Mouse (Mus musculus) heart, postnatal 0 days (tissue): ENCODE results near the gene Exph5. TPM values are rescaled to one million over a fixed set of nuclear protein-coding genes. Genes with fewer than 3 reads are reported as not detected.

ENCODE experiments used
- ATAC-seq: fragments of 200-750 bp; cut with Nextera tagmentation; 2 replicates; pipeline ENCODE4 v1.8.0; 2017; ENCODE audit warnings: low read depth, moderate number of reproducible peaks, moderate library complexity; ENCODE audit not compliant: insufficient read depth
- DNase-seq: peaks from one replicate; pipeline ENCODE4 v3.0.0-alpha.2; 2016; ENCODE audit warnings: low spot score
- H3K27ac ChIP-seq: fragments of 300-500 bp; sonication (generic); 2 replicates; pipeline ENCODE4 v1.5.1; 2014; ENCODE audit warnings: low read depth, mild to moderate bottlenecking
- H3K27me3 ChIP-seq: fragments of 300-500 bp; sonication (generic); 2 replicates; pipeline ENCODE4 v1.6.1; 2014; ENCODE audit warnings: low read length, mixed read lengths; ENCODE audit not compliant: control insufficient read depth, insufficient read depth
- H3K36me3 ChIP-seq: fragments of 300-500 bp; sonication (generic); replicated peaks from 2 replicates; pipeline ENCODE4 v1.6.1; 2014; ENCODE audit warnings: low read length, mixed read lengths; ENCODE audit not compliant: control insufficient read depth, insufficient read depth
- H3K4me1 ChIP-seq: fragments of 300-500 bp; sonication (generic); 2 replicates; pipeline ENCODE4 v1.6.1; 2014; ENCODE audit warnings: antibody characterized with exemption; ENCODE audit not compliant: control insufficient read depth, insufficient read depth
- H3K4me2 ChIP-seq: fragments of 300-500 bp; sonication (generic); 2 replicates; pipeline ENCODE4 v1.6.1; 2014; ENCODE audit warnings: low read depth, mild to moderate bottlenecking, low read length, moderate library complexity
- H3K4me3 ChIP-seq: fragments of 300-500 bp; sonication (generic); 2 replicates; pipeline ENCODE4 v1.5.1; 2014; ENCODE audit warnings: low read depth, low read length
- H3K9ac ChIP-seq: fragments of 300-500 bp; sonication (generic); replicated peaks from 2 replicates; pipeline ENCODE4 v1.6.1; 2014; ENCODE audit warnings: low read depth, low read length, mixed read lengths
- H3K9me3 ChIP-seq: fragments of 300-500 bp; sonication (generic); replicated peaks from 2 replicates; pipeline ENCODE4 v1.6.1; 2016; ENCODE audit warnings: low read length; ENCODE audit not compliant: control insufficient read depth
- CTCF ChIP-seq: IDR thresholded peaks from 2 replicates; pipeline ENCODE4 v1.5.1; 2016; ENCODE audit warnings: antibody characterized with exemption, control low read depth, low read depth
- EP300 ChIP-seq: IDR thresholded peaks from 2 replicates; pipeline ENCODE4 v1.6.1; 2016; ENCODE audit warnings: antibody characterized with exemption, low read depth
- WGBS: fragments of 180-500 bp; shearing (Covaris S2); extraction: QIAGEN DNeasy Blood & Tissue Kit; methylation state at CpG from one replicate; pipeline ENCODE4 v1.1.7; 2014; 5-methylcytosine and 5-hydroxymethylcytosine counted together
- polyA plus RNA-seq: library from polyadenylated mRNA; unstranded; fragments of >200 nt; fragmentation: Nextera tagmentation; extraction: Ambion mirVana; gene quantifications from 2 replicates; pipeline ENCODE4 v1.2.1, GENCODE M21; 2015
- total RNA-seq: library from RNA; depleted of rRNA; stranded (reverse); fragments of >200 nt; gene quantifications from 2 replicates; pipeline ENCODE4 v1.2.3, GENCODE M21; 2014; ENCODE audit warnings: low replicate concordance; rRNA removed

Exph5 gene
- total RNA-seq (0.27 and 0.57 TPM in 2 replicates), polyA plus RNA-seq (0.07 and 0.11 TPM in 2 replicates)

DNA sequence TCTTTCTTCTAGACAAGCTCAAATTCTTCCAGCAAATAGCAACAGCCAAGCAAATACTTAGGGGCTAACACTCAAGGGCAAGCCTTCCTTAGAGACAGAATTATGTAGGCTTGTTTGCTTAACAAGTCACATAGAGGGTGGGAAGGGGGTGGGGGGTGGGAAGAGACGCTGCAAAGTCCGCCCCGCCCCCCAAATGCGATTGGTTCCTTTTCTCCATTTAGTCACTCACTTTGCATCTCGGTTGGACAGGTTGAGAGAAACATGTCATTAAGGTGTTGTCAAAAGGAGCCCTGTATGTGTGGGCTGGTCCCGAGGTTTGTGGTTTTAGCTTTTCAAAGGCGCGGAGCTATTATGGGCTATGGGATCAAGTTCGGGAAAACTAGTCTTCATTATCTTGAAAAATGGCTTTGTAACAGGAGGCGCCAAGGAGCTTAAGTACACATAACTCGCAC is at the start of gene Exph5:
Gene Exph5, plus strand, starts transcription at position 402 of the 452 bp plus-strand sequence.
- Histone ChIP-seq H3K27ac (no peak within 1 kb of the TSS), H3K4me3 (peak within 1 kb of the TSS; percentile 43), H3K4me2 (peak within 1 kb of the TSS; percentile 88), H3K27me3 (peaks cover 9% of the 10 kb centered on the region; the same call in 1 of the 2 replicates), H3K9ac (peak within 1 kb of the TSS; percentile 32; the same call in 1 of the 2 replicates), H3K36me3 (no peaks in the 10 kb centered on the region), H3K4me1 (peaks cover 7% of the 10 kb centered on the region; the same call in 1 of the 2 replicates), H3K9me3 (no peaks in the 10 kb centered on the region)
- WGBS, result 1% methylated on average over 11 of the region's 11 CpGs
- TF ChIP-seq CTCF (no peak), EP300 (no peak)
- ATAC-seq, result no peak
- DNase-seq, result no peak

DNA sequence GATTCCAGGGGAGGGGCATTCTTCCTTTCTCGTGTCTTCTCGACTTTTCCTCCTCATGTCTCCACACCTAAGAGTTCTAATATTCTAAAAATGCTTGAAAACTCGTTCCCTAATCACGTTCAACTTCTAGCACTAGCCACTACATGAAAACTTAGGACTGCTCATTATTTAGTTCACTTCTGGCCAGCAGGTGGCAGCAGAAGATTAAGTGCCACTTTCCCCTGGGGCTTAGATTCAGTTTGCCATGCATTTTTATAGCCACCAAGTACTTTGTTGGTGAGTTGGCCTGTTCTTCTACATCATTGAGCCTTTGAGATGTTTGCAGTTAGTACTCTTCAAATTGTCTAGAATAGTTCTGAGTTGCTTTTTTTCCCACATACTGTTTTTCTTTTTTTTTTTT is 47.1 kb upstream of the Exph5 start:
- Histone ChIP-seq H3K4me3 (no peak overlapping the region), H3K27me3 (no peaks in the 10 kb centered on the region), H3K36me3 (no peaks in the 10 kb centered on the region), H3K9ac (no peak overlapping the region), H3K27ac (no peak overlapping the region), H3K9me3 (no peaks in the 10 kb centered on the region), H3K4me1 (no peaks in the 10 kb centered on the region), H3K4me2 (no peak overlapping the region)
- ATAC-seq (no peak), DNase-seq (peak; percentile 79)
- under 1% methylated on average over 4 of the region's 4 CpGs for WGBS
- TF ChIP-seq CTCF, result peak; percentile 94
- TF ChIP-seq EP300, result no peak

DNA sequence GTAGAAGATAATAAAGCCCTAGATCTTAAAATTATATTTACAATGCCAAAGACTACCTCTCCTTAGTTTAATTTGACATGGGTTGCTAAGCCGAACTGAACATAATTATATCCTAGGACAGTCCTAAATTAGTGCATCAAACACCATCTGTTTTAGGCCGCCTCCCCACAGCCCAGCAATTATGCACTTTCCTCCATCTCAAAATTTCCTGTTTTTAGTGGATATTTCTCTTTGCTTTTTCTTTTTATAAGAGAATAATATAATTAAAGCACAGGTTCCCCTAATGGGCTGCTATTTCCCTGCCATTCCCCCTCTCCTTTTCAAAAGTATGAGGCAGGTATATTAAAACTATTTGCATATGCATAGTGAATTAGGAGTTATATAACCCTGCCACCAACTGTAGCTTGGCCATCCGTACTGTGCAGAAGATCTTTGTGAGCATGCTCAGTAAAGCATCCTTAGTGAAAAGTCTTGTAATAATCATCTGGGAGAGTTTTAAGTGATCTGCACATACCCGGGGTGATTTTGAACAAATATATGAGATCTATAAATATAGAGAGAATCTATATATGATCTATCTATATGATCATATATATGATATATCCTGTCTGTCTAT is 44.7 kb upstream of the Exph5 start:
- no peaks in the 10 kb centered on the region for H3K36me3 ChIP-seq
- ATAC-seq, result no peak
- H3K9me3 ChIP-seq, result no peaks in the 10 kb centered on the region
- DNase-seq, result no peak
- no peaks in the 10 kb centered on the region for H3K27me3 ChIP-seq
- H3K4me1 ChIP-seq, result no peaks in the 10 kb centered on the region
- H3K9ac ChIP-seq, result no peak overlapping the region
- no peak overlapping the region for H3K4me2 ChIP-seq
- no peak overlapping the region for H3K4me3 ChIP-seq
- 78% methylated on average over 4 of the region's 4 CpGs for WGBS
- H3K27ac ChIP-seq, result no peak overlapping the region
- TF ChIP-seq CTCF (no peak), EP300 (no peak)

DNA sequence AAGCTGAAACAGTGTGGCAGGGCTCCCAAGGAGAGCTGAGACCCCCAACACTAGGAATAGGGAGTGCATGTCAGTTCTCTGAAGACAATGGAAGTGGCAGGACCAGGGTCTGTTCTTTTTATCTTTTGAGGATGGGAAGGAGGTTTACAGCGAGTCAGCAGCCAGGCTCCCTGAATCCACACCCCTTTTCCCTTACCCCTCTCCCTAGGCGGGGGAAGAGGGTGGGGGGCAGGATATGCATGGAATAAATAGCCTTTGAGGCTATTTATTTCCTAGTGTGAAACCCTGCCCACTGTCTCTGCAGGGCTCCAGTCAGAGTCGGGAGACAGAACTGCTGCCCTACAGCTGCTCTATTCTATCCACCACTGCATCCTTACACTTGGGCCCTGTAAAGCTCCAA is 43.7 kb upstream of the Exph5 start:
- WGBS, result 11% methylated on average over 3 of the region's 3 CpGs
- no peaks in the 10 kb centered on the region for H3K27me3 ChIP-seq
- no peak overlapping the region for H3K27ac ChIP-seq
- H3K4me3 ChIP-seq, result no peak overlapping the region
- no peaks in the 10 kb centered on the region for H3K36me3 ChIP-seq
- no peak overlapping the region for H3K4me2 ChIP-seq
- no peak for TF ChIP-seq CTCF
- no peak for TF ChIP-seq EP300
- H3K9me3 ChIP-seq, result no peaks in the 10 kb centered on the region
- no peak for ATAC-seq
- DNase-seq, result no peak
- H3K9ac ChIP-seq, result no peak overlapping the region
- H3K4me1 ChIP-seq, result no peaks in the 10 kb centered on the region

DNA sequence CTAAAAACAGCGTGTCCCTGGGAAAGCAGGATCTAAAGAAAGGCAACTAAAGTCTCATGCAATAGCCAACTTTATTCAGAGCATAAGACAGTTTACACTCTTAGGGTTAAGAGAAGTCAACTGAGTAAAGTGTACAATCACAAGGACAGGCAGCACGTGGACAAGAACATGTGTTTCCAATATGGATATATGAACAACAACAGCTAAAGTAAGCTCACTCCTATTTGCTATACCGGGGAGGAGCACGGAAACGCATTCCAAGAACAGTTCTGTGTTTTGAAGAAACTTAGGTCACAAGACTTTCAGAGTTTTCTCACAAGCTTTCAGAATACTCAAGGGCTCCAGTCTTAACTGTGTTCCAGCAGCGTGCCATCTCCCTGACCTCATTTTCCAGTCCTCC is 43.3 kb upstream of the Exph5 start:
- no peak overlapping the region for H3K4me2 ChIP-seq
- H3K9me3 ChIP-seq, result no peaks in the 10 kb centered on the region
- 38% methylated on average over 6 of the region's 6 CpGs for WGBS
- no peak overlapping the region for H3K9ac ChIP-seq
- no peaks in the 10 kb centered on the region for H3K36me3 ChIP-seq
- no peak for ATAC-seq
- H3K4me3 ChIP-seq, result no peak overlapping the region
- no peaks in the 10 kb centered on the region for H3K27me3 ChIP-seq
- H3K4me1 ChIP-seq, result no peaks in the 10 kb centered on the region
- TF ChIP-seq CTCF (no peak), EP300 (no peak)
- DNase-seq, result no peak
- no peak overlapping the region for H3K27ac ChIP-seq
